Mouse (Mus musculus) heart, postnatal 25 days (tissue): ENCODE data around the gene Zfp3. TPM values are rescaled to one million over a fixed set of nuclear protein-coding genes. Genes with fewer than 3 reads are reported as not detected.

Experiments used
- DNase-seq: peaks from one replicate; pipeline ENCODE4 v3.0.0; 2022; ENCODE audit warnings: low spot score
- intact Hi-C: fragments of 180-260 bp; cut with DNase I; formaldehyde crosslinking; loops from one replicate; pipeline ENCODE4 v1.15.1; 2025
- microRNA-seq: library from miRNA; unstranded; fragments of <30 nt; microRNA quantifications from one replicate; pipeline ENCODE4 v1.2.0, GENCODE M21; 2022
- total RNA-seq, 2 experiments: library from RNA; stranded (reverse); gene quantifications; 2 replicates each; pipeline ENCODE4 v1.2.3; 2021

Zfp3 gene
- total RNA-seq, 2 experiments from 2014 or later: 7.7 to 7.8 TPM

DNA sequence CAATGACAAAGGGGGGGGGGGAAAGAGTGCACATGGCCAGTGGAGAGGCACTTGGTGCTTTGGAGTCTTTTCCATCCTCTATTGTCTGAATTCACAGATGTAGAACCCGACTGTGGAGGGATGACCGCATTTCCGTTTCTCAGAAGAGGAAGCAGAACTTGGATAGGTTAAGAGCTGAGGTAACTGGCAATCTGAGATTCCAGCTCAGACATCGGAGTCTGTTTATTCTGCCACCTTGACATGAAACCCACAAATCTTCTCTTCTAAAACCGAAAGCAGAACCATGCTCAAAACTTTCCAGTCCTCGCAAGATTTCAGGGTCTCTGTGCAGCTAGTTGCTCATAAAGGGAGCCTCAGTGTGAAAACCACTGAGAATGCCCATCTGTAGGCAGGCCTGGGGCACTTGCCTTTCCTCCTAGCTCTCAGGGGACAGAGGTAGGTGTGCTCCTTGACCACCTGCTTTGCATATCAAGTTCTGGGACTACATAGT lies 39.7 kb downstream of the Zfp3 start:
- intact Hi-C loops: no loop called here
- DNase-seq: no peak

DNA sequence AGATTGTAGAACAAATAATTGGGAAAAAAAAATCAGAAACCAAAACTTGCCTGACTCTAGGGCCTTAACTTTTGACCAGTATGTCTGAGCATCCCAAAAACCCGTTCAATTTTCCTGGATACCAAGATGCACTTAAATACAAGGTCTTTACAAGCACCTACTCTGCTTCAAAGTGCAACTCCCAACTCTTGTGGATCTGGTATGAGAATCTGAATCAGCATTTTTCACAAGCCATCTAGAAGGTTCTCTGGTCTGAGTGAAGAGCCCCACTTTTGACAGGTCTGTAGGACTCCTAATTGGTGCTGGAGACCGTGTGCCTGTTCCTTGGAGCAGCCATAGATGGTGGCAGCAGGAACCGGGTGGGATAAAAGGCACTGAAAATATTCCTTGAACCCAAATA lies 40.4 kb downstream of the Zfp3 start:
- DNase-seq: no peak
- intact Hi-C loops: no loop called here

DNA sequence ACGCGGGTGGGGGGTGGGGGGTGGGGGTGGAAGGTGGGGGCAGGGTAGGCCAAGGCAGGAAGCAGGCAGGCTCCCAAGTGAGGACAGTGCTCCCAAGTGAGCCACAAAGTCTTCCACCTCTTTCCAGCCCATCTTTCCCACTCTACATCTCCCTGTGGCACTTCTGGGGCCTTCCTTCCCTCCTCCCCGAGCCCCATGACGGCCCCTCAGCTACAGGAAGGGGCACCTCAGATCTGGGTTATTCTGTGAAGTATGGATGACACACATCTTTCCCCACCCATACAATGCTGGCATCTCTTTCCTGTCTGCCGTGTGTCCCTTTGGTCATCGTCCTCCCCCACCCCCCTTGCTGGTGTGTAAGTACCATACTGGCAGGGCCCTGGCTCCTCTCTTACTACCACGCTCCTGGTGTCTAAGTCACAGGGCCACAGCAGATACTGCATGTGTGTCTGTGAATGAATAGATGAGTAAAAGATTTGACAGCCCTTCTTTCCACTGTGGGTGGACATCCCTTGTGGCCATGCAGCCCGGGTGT lies 41.7 kb downstream of the Zfp3 start:
- no peak for DNase-seq

DNA sequence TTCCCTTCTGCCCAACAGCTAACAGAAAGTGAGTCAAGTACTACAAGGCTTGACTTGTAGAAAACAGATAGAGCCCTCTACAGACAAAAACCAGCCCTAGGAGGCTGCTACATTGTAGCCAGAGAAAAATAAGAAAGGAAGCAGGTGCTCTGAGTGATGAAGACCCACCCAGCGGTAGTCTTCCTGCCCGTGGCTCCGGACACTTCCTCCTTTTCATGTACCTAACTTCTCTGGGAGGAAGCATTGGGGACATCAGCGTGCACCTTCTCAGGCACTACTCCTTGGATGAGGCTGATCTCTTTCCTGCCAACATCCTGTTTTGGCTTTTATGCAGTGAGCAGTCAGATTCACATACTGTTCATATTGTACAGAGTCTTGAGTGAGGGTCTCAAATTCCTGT lies 42.7 kb downstream of the Zfp3 start:
- no peak for DNase-seq
- intact Hi-C loops: no loop called here

More for the DNA sequence above, 41.7 kb downstream of the Zfp3 start:
- intact Hi-C loops: no loop called here

DNA sequence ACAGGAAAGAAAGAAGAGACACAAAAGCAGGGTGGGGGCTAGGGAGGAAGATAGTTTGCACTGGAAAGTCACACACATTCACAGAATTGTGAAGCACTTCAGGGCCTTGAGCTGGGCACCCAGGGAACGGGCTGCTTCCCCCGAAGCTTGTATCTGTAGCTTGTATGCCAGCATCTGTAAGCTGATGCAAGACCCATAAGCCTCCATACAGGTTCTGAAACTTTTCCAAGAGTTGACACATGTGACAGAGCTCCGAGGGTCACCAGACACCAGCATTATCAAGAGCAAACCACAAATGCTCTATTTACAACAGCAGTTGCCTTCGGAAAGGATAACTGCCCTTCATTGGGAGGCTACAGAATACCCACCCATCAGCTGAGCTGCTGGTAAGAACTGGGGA lies 43.6 kb downstream of the Zfp3 start:
- intact Hi-C loops: no loop called here
- DNase-seq: no peak

DNA sequence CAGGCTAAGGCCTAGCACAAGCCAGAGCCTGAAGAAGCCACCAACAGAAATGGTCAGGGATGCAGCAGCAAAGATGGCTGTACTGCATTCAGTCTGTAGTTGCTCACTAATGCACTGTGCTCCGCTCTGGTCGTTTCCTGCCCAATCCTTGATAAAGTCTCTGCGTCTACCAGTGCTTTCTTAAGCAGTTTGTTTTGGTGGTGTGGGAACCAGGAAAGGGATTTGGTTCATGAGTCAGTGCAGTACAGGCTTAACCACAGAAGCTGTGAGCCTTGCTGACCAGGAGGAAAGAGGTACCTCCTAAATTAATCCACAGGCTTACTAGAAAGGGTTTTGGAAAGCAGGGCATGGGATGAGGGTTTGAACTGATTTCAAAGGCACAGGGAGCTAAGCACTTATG lies 44.1 kb downstream of the Zfp3 start:
- intact Hi-C loops: no loop called here

DNA sequence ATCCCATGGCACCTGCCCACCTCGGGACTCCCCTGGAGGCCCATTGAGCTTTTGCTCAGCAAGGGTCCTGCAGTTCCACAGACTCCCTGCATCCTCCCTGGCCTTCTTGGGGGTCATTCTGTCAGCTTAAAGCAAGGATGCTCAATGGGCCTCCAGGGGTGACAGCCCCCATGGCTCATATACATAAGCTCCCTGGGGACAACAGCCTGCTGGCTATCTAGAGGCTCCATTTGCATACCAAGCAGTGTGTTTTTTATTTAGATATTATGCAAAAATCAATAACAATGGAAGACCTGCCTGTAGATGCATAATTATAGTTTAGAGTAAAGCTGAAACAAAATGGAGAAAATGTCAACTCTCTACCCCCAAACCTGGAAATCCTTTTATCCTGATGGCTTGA lies 45.0 kb downstream of the Zfp3 start:
- intact Hi-C loops: no loop called here

More for the DNA sequence above, 44.1 kb downstream of the Zfp3 start:
- no peak for DNase-seq

DNA sequence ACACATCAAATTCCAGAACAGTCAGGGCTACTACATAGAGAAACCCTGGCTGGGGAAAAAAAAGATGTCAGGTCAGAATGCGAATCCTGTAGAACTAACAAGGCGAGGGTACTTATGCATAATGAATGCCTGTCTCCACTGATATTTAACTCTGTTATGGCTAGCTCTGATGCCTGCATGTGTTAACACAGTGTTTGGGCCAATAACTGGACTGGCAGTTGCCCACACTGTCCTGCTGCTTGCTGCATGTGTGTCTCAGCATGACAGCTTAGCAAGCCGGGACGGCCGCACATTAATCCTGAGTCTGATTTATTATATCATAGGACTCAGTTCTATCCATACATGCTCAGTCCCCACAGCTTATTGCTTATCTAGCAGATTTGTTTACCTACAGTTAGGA lies 47.0 kb downstream of the Zfp3 start:
- no peak for DNase-seq
- intact Hi-C loops: no loop called here

More for the DNA sequence above, 45.0 kb downstream of the Zfp3 start:
- DNase-seq: no peak

- no peak for DNase-seq
- intact Hi-C loops: no loop called here
These were observed 47.6 kb downstream of the Zfp3 start for GRCm38 (mm10) chr11:70811471-70812240.

- no peak for DNase-seq
- intact Hi-C loops: no loop called here
These were observed 48.4 kb downstream of the Zfp3 start, which contains the start of gene Scimp for GRCm38 (mm10) chr11:70812365-70812764. Gene Scimp (minus strand): TSS chr11:70812586.

DNA sequence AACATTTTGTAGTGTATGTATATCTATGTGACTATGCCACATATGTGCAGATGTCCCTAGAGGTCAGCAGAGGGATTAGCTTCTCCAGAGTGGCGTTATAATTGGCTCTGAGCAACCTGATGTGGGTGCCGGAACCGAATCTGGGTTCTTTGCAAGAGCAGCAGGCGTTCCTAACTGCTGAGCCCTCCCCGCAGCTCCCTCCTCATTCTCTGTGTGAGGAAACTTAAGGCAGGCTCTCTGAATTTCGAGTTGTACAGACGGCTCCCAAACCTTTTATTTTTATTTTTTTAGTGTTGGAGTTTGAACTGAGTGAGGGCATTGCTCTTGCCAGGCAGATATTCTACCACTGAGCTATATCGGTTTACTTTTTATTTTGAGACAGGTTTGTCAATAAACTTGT lies 51.1 kb downstream of the Zfp3 start:
- DNase-seq: no peak
- intact Hi-C loops: loop anchor here (1.0 kb wide), 1 partner anchor 37 kb away; no protein-coding TSS in a partner anchor

GRCm38 (mm10) chr11:70815498-70816078 lies 51.6 kb downstream of the Zfp3 start:
- intact Hi-C loops: loop anchor here (1.0 kb wide), 1 partner anchor 37 kb away; no protein-coding TSS in a partner anchor
- no peak for DNase-seq

- intact Hi-C loops: no loop called here
- no peak for DNase-seq
These were observed 52.8 kb downstream of the Zfp3 start for GRCm38 (mm10) chr11:70816770-70817169.

- intact Hi-C loops: no loop called here
- DNase-seq: no peak
These were observed 56.1 kb downstream of the Zfp3 start for GRCm38 (mm10) chr11:70820120-70820519.

DNA sequence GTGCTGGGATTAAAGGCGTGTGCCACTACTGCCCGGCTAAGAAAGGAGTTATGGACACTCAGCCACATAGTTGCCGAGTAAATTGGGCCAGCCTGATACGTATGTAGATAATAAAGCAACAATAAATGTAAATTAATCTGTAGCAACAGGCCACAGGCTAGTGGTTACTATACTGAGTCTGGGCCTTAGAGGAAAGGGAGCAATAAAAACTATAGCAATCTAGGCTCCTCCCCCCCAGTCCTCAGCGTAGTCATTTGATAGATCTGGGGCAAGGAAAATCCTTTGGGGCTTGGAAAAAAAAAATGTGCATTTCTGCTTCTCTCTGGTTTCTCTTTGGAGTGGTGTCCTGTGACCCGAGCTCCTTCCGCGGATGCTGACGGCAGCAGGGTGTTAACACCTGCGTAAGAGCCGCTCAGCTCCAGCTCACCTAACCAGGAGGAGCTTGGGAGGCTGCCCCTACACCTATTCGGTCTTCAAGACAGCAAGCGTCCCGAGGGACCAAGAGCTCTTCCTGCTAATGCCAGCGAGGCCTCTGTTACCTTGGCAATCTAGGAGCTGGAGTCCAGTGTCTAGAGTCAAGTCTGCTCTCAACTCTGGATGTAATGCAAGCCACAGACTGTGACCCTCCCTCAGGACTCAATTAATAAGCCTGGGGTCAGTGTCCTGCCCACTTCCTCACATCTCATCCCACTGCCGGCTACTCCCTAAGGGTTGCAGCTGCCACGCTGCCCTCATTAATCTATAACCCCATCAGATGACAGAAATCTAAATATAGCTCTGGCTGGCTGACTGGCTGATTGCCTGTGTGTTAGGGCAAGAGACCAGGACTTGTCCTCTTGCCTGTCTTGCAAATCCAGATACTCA lies 58.0 kb downstream of the Zfp3 start:
- intact Hi-C loops: no loop called here
- DNase-seq: no peak

Small RNAs within 50 kb of the gene (microRNA-seq; reads per million reads assigned to microRNA genes)
- gene Gm22760: not detected

Other genes starting within 250 kb of the Zfp3 start
- not detected for gene Vmo1, start 249.6 kb upstream of the Zfp3 start, total RNA-seq
- gene Gltpd2, start 245.0 kb upstream of the Zfp3 start, total RNA-seq: not detected
- 100 to 1,000 TPM; 227 to 230 TPM for gene Psmb6, start 238.8 kb upstream of the Zfp3 start, total RNA-seq
- gene Gm40193, start 231.3 kb upstream of the Zfp3 start, total RNA-seq: not detected
- gene Pld2, start 224.1 kb upstream of the Zfp3 start, total RNA-seq: 1 to 10 TPM; 6.5 to 7.4 TPM
- gene Mink1, start 201.3 kb upstream of the Zfp3 start, total RNA-seq: 10 to 100 TPM; 43.6 to 46.3 TPM
- not detected for gene 4930544D05Rik, start 148.4 kb upstream of the Zfp3 start, total RNA-seq
- gene Chrne, start 145.0 kb upstream of the Zfp3 start, total RNA-seq: not detected
- gene Gp1ba, start 125.1 kb upstream of the Zfp3 start, total RNA-seq: under 1 TPM; 0.36 to 0.42 TPM
- 10 to 100 TPM; 48.0 to 54.0 TPM for gene Rnf167, start 117.0 kb upstream of the Zfp3 start, total RNA-seq
- gene Slc25a11, start 116.7 kb upstream of the Zfp3 start, total RNA-seq: 100 to 1,000 TPM; 550 to 562 TPM
- 100 to 1,000 TPM; 290 to 310 TPM for gene Pfn1, start 109.6 kb upstream of the Zfp3 start, total RNA-seq
- 1,000 to 10,000 TPM; 2,028 to 2,111 TPM for gene Eno3, start 107.0 kb upstream of the Zfp3 start, total RNA-seq
- 10 to 100 TPM; 89.8 to 99.5 TPM for gene Spag7, start 94.8 kb upstream of the Zfp3 start, total RNA-seq
- 10 to 100 TPM; 36.3 to 42.1 TPM for gene Camta2, start 76.1 kb upstream of the Zfp3 start, total RNA-seq
- 1 to 10 TPM; 6.4 to 8.1 TPM for gene Inca1, start 64.1 kb upstream of the Zfp3 start, total RNA-seq
- gene Kif1c, start 63.7 kb upstream of the Zfp3 start, total RNA-seq: 100 to 1,000 TPM; 451 to 452 TPM
- gene Scimp, start 48.4 kb downstream of the Zfp3 start, total RNA-seq: under 1 TPM; 0.55 to 0.64 TPM
- gene Rabep1, start 80.6 kb downstream of the Zfp3 start, total RNA-seq: 10 to 100 TPM; 35.8 to 36.8 TPM
- 10 to 100 TPM; 47.0 TPM for gene Nup88, start 205.8 kb downstream of the Zfp3 start, total RNA-seq
- gene Rpain, start 206.0 kb downstream of the Zfp3 start, total RNA-seq: 10 to 100 TPM; 15.2 to 15.7 TPM
- 100 to 1,000 TPM; 218 to 234 TPM for gene C1qbp, start 218.8 kb downstream of the Zfp3 start, total RNA-seq
- 1 to 10 TPM; 8.1 to 9.3 TPM for gene Dhx33, start 240.2 kb downstream of the Zfp3 start, total RNA-seq